Mouse (Mus musculus) midbrain, embryonic 16.5 days (tissue): Measurements from ENCODE around the gene Gm10972. TPM values are rescaled to one million over a fixed set of nuclear protein-coding genes. Genes with fewer than 3 reads are reported as not detected.
"Not testable (repeated sequence)": the region's sequence is repeated elsewhere in the genome, so short reads cannot be mapped to it uniquely, and the experiment has no call there.

Experiments used
- ATAC-seq: fragments of 200-750 bp; cut with Nextera tagmentation; 2 replicates; pipeline ENCODE4 v1.8.0; 2017; ENCODE audit warnings: moderate TSS enrichment
- H3K27ac ChIP-seq: fragments of 300-500 bp; sonication (generic); 2 replicates; pipeline ENCODE4 v1.5.1; 2014; ENCODE audit warnings: mild to moderate bottlenecking, low read length, mixed read lengths
- H3K27me3 ChIP-seq: fragments of 300-500 bp; sonication (generic); 2 replicates; pipeline ENCODE4 v1.6.1; 2014; ENCODE audit warnings: low read depth, low read length, mixed read lengths; ENCODE audit not compliant: control insufficient read depth, insufficient read depth
- H3K36me3 ChIP-seq: fragments of 300-500 bp; sonication (generic); 2 replicates; pipeline ENCODE4 v1.6.1; 2014; ENCODE audit warnings: mild to moderate bottlenecking, low read length, moderate library complexity, mixed read lengths; ENCODE audit not compliant: control insufficient read depth, insufficient read depth
- H3K4me1 ChIP-seq: fragments of 300-500 bp; sonication (generic); 2 replicates; pipeline ENCODE4 v1.6.1; 2014; ENCODE audit warnings: mild to moderate bottlenecking, low read length, mixed read lengths; ENCODE audit not compliant: control insufficient read depth, insufficient read depth
- H3K4me2 ChIP-seq: fragments of 300-500 bp; sonication (generic); 2 replicates; pipeline ENCODE4 v1.6.1; 2014; ENCODE audit warnings: mild to moderate bottlenecking, low read length, mixed read lengths
- H3K4me3 ChIP-seq: fragments of 300-500 bp; sonication (generic); 2 replicates; pipeline ENCODE4 v1.5.1; 2014; ENCODE audit warnings: low read depth, mild to moderate bottlenecking, low read length, moderate library complexity, mixed read lengths
- H3K9ac ChIP-seq: fragments of 300-500 bp; sonication (generic); 2 replicates; pipeline ENCODE4 v1.6.1; 2014; ENCODE audit warnings: low read depth, low read length, mixed read lengths
- H3K9me3 ChIP-seq: fragments of 300-500 bp; sonication (generic); replicated peaks from 2 replicates; pipeline ENCODE4 v1.6.1; 2014; ENCODE audit warnings: mild to moderate bottlenecking, low read length, mixed read lengths; ENCODE audit not compliant: control insufficient read depth, poor library complexity, severe bottlenecking
- WGBS: fragments of 180-500 bp; shearing (Covaris S2); extraction: QIAGEN DNeasy Blood & Tissue Kit; methylation state at CpG from one replicate; pipeline ENCODE4 v1.1.7; 2014; 5-methylcytosine and 5-hydroxymethylcytosine counted together
- polyA plus RNA-seq: library from polyadenylated mRNA; unstranded; fragments of >200 nt; fragmentation: Nextera tagmentation; extraction: Ambion mirVana; gene quantifications from 2 replicates; pipeline ENCODE4 v1.2.1, GENCODE M21; 2015

Gm10972 gene
- polyA plus RNA-seq, 1 experiment from 2014 or later: not detected

DNA sequence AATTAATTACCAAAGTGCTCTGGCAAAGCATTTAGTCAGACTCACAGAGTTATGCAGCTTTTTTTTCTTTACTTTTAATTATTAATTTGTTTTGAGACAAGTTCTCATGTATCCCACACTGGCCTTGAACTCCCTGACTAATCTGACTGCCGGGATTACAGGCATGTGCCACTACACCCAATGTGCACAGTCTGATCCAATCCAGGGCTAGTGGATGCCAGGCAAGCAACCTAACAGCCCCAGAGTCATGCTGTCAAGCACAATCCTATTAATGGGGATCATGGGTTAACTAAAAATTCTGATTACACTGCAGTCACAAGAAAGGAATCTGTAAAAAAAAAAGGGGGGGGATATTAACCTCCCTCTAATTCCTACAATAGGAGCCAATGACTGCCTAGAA, 11.1 kb downstream of the Gm10972 start:
- ATAC-seq, H3K36me3 ChIP-seq: not testable (repeated sequence)
- 54% methylated on average over 1 of the region's 1 CpGs for WGBS

GRCm38 (mm10) chr3:94657852-94658739, 15.2 kb downstream of the Gm10972 start:
- not testable (repeated sequence) for H3K27me3 ChIP-seq, H3K27ac ChIP-seq, H3K4me1 ChIP-seq, H3K9me3 ChIP-seq, H3K36me3 ChIP-seq
- WGBS: 3% methylated on average over 22 of the region's 47 CpGs
- peak; percentile 80 for ATAC-seq
- peak overlapping the region; percentile 59 for H3K4me2 ChIP-seq
- peak overlapping the region; percentile 41 for H3K4me3 ChIP-seq
- H3K9ac ChIP-seq: peak overlapping the region; percentile 38; the same call in 1 of the 2 replicates

More for the DNA sequence above, 11.1 kb downstream of the Gm10972 start:
- H3K4me1 ChIP-seq, H3K27ac ChIP-seq, H3K4me3 ChIP-seq, H3K9ac ChIP-seq, H3K9me3 ChIP-seq, H3K4me2 ChIP-seq, H3K27me3 ChIP-seq: not testable (repeated sequence)

DNA sequence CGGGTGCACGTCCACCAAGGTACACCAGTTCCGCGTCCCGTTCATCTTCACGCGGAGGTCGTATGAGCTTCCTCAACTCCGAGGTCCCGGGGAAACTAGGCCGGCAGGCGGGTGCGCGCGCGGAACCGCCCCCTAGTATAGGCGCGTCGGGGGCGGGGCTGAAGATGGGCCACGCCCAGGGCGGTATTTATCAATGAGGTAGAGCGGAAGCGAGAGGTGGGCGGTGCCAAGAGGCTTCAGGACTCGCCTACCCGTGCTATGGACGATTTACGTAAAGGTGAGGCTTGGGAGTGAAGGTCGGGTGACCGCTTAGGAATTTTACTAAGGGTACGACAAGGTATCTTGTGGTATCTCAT, 15.8 kb downstream of the Gm10972 start, which contains the start of gene Tuft1:
Tuft1 (minus strand) TSS at position 133 of the 356 bp plus-strand sequence.
- H3K27me3 ChIP-seq, H3K36me3 ChIP-seq, H3K27ac ChIP-seq, H3K4me1 ChIP-seq, H3K9me3 ChIP-seq: not testable (repeated sequence)
- peak; percentile 95 for ATAC-seq
- H3K4me3 ChIP-seq: peak within 1 kb of the TSS; percentile 41
- peak within 1 kb of the TSS; percentile 59 for H3K4me2 ChIP-seq
- WGBS: 0% methylated on average over 15 of the region's 33 CpGs
- H3K9ac ChIP-seq: peak within 1 kb of the TSS; percentile 38; the same call in 1 of the 2 replicates

GRCm38 (mm10) chr3:94659142-94659748, 16.3 kb downstream of the Gm10972 start:
- H3K27me3 ChIP-seq: not testable (repeated sequence)
- 32% methylated on average over 7 of the region's 10 CpGs for WGBS
- ATAC-seq: peak; percentile 69

GRCm38 (mm10) chr3:94660841-94661240, 17.9 kb downstream of the Gm10972 start:
- not testable (repeated sequence) for H3K4me2 ChIP-seq, H3K9me3 ChIP-seq, H3K36me3 ChIP-seq, H3K27me3 ChIP-seq, H3K4me1 ChIP-seq, ATAC-seq, H3K27ac ChIP-seq, H3K4me3 ChIP-seq, H3K9ac ChIP-seq
- WGBS: 94% methylated on average over 2 of the region's 2 CpGs

More at GRCm38 (mm10) chr3:94659142-94659748, 16.3 kb downstream of the Gm10972 start:
- H3K4me3 ChIP-seq: peak overlapping the region; percentile 12
- H3K4me2 ChIP-seq: peak overlapping the region; percentile 46
- H3K36me3 ChIP-seq, H3K4me1 ChIP-seq, H3K27ac ChIP-seq, H3K9me3 ChIP-seq: not testable (repeated sequence)
- 0 out of 2 replicates have a peak overlapping the region, but pooled peaks have one; percentile 11 for H3K9ac ChIP-seq

DNA sequence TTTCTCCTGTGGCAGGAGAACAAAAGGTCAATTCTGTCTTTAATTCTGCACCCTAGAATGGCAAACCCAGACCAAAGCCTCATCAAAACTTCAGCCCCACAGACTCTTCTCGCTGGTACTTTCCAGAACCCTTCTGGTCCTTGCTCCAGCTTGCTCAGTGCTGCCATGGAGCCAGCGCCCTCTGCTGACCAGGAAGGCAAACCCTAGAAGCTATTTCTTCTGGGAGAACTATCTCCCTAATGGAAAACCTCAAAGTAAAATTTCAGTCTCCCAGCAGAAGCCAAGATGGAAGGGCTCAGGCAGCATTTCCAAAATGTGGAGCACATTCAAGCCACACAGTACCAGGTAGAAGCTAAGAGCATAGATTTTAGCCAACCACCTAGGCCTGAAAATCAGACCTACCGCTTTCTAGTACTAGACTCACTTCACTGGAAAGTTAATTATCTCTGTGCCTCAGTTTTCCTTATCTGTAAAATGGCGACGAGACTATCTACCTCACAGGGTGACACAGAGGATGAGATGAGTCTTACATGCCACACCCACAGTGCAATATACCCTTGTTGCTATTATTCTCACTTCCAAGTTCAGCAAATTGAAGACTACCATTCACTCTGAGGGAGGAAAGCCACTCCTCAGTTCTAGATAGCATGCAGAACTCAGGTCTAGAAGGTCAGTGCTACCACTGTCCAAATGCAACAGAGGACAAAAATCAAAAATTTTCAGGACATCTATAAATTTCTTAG, 22.3 kb downstream of the Gm10972 start:
- not testable (repeated sequence) for H3K4me1 ChIP-seq, H3K9me3 ChIP-seq, ATAC-seq, H3K4me2 ChIP-seq, H3K9ac ChIP-seq, H3K4me3 ChIP-seq, H3K36me3 ChIP-seq, H3K27me3 ChIP-seq, H3K27ac ChIP-seq
- 85% methylated on average over 3 of the region's 5 CpGs for WGBS

DNA sequence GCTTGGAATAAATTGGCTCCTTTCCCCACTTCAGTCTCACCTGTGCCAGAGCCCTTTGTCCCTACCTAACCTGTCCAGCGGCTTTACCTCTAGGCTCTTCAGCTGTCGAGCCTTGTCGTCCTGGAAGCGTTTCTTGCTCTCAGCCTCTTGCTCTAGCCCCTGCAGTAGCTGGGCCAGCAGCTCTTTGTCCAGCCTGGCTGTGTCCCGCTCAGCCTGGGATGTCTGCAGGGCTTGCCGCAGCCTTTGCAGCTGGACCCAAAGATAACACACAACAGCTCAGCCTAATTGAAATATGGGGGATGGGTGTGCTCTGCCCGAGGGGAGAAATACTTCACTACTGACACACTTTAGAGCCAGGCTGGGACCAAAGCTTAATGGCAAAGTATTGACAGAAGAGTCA, 23.0 kb downstream of the Gm10972 start:
- not testable (repeated sequence) for H3K9me3 ChIP-seq, ATAC-seq, H3K27ac ChIP-seq, H3K4me3 ChIP-seq, H3K9ac ChIP-seq, H3K27me3 ChIP-seq, H3K4me1 ChIP-seq, H3K4me2 ChIP-seq, H3K36me3 ChIP-seq
- 43% methylated on average over 7 of the region's 7 CpGs for WGBS

GRCm38 (mm10) chr3:94675101-94675500, 32.2 kb downstream of the Gm10972 start:
- ATAC-seq, H3K4me1 ChIP-seq, H3K27me3 ChIP-seq, H3K9ac ChIP-seq, H3K9me3 ChIP-seq, H3K4me3 ChIP-seq, H3K4me2 ChIP-seq, H3K36me3 ChIP-seq, H3K27ac ChIP-seq: not testable (repeated sequence)
- 91% methylated on average over 9 of the region's 9 CpGs for WGBS
